Mouse (Mus musculus) cerebellum, adult 2 months (tissue): ENCODE data around the gene Psmd14. TPM values are rescaled to one million over a fixed set of nuclear protein-coding genes. Genes with fewer than 3 reads are reported as not detected.
A peak's percentile ranks its signal among the peaks of the same experiment; 100 is the strongest.

Experiments used
- DNase-seq, 2 experiments: peaks; one replicate each; pipeline ENCODE4 v3.0.0; 2021
- H3K27ac ChIP-seq: fragments of 200-500 bp; 2 replicates; pipeline ENCODE4 v1.5.1; 2012; ENCODE audit warnings: low read length, control low read depth, inconsistent platforms; ENCODE audit not compliant: insufficient read depth
- H3K27me3 ChIP-seq: fragments of 200-500 bp; 2 replicates; pipeline ENCODE4 v1.6.1; 2012; ENCODE audit warnings: inconsistent platforms, mild to moderate bottlenecking, low read length, moderate library complexity; ENCODE audit not compliant: control insufficient read depth, insufficient read depth
- H3K4me1 ChIP-seq: fragments of 200-500 bp; 2 replicates; pipeline ENCODE4 v1.6.1; 2011; ENCODE audit warnings: low read length; ENCODE audit not compliant: control insufficient read depth, insufficient read depth
- H3K4me3 ChIP-seq: fragments of 200-500 bp; replicated peaks from 2 replicates; pipeline ENCODE3; 2011; ENCODE audit warnings: mild to moderate bottlenecking, low read depth, low read length, control low read depth; ENCODE audit not compliant: insufficient read depth
- CTCF ChIP-seq: fragments of 200-500 bp; IDR thresholded peaks from 2 replicates; pipeline ENCODE4 v1.5.1; 2011; ENCODE audit warnings: low read depth, mild to moderate bottlenecking, control low read depth, low read length, moderate library complexity, borderline replicate concordance; ENCODE audit not compliant: insufficient read depth
- POLR2A ChIP-seq: fragments of 200-500 bp; IDR thresholded peaks from 2 replicates; pipeline ENCODE4 v1.6.1; 2011; ENCODE audit warnings: low read length, control low read depth, borderline replicate concordance; ENCODE audit not compliant: insufficient read depth
- WGBS: fragments of 180-500 bp; shearing (Covaris S2); methylation state at CpG from one replicate; pipeline ENCODE4 v1.1.7; 2018; 5-methylcytosine and 5-hydroxymethylcytosine counted together
- polyA plus RNA-seq: library from polyadenylated mRNA; depleted of rRNA; stranded (reverse); fragments of >200 nt; gene quantifications from 2 replicates; pipeline ENCODE4 v1.2.3, GENCODE M21; 2012

Psmd14 gene
- polyA plus RNA-seq, 1 experiment, result 90.2 TPM

DNA sequence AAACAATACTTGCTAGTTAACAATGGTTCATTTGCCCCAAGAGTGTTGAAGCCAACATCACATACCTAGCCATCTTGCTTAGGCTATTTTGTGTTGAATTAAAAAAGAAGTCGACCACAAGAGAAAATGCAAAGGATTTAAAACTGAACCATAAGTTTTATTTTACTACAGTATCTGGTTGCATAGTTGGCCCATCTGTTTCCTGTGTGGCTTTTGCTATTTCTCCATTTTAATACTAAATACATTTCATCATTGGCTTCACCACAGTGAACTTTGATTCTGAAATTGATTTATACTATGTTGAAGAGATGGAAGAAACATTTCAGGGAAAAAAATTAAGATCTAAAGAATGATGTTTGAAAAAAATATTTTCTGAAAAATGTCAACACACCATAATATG is 25.0 kb upstream of the Psmd14 start:
- Histone ChIP-seq H3K4me3 (no peak overlapping the region), H3K4me1 (no peaks in the 10 kb centered on the region), H3K27ac (no peak overlapping the region), H3K27me3 (no peaks in the 10 kb centered on the region)
- TF ChIP-seq POLR2A (no peak), CTCF (no peak)
- 78% methylated on average over 1 of the region's 1 CpGs for WGBS
- DNase-seq, result no peak

DNA sequence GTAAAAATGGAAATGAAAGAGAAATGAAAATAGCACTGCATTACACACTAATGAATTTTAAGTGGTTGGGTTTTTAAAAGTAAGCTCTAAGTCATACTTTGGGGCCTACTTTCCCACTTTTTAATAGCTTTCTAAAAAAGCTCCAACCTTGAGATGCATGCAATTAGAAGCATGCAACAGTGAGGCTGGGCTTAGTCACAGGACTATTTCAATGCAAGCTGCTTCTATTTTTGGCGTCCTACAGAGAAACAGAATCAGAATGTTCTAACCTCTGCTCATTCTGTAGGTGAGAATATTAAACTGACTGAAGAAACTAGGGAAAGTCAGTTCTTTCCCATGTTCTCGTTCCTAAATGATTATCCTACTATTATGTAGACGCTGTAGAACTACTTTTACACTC is 22.4 kb upstream of the Psmd14 start:
- Histone ChIP-seq H3K27me3 (no peaks in the 10 kb centered on the region), H3K27ac (no peak overlapping the region), H3K4me1 (no peaks in the 10 kb centered on the region), H3K4me3 (no peak overlapping the region)
- TF ChIP-seq POLR2A, result no peak
- no peak for TF ChIP-seq CTCF
- DNase-seq, result no peak
- 86% methylated on average over 3 of the region's 3 CpGs for WGBS

DNA sequence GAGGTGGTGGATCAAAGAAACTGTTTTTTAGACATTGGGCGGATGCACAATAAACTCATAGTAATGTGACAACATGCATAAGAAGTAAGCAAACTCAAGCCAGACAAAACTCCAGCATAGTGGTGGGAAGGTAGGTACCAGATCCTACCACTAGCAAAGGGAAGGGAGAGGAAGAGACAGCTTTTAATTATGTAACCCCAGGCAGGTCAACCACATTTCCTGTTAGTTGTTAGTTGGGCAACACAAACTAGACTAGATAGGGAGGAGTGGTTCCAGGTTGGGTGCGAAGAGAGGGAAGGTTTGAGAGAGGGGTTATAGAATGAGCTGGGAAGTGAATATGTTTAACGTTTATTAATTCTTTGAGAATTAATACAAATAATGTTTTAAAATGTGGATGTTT is 1.9 kb upstream of the Psmd14 start:
- 93% methylated on average over 3 of the region's 3 CpGs for WGBS
- no peak overlapping the region for H3K4me3 ChIP-seq
- TF ChIP-seq CTCF (no peak), POLR2A (no peak)
- DNase-seq, result no peak
- no peaks in the 10 kb centered on the region for H3K27me3 ChIP-seq
- no peak overlapping the region for H3K27ac ChIP-seq
- peaks cover 3% of the 10 kb centered on the region; the same call in 1 of the 2 replicates for H3K4me1 ChIP-seq

DNA sequence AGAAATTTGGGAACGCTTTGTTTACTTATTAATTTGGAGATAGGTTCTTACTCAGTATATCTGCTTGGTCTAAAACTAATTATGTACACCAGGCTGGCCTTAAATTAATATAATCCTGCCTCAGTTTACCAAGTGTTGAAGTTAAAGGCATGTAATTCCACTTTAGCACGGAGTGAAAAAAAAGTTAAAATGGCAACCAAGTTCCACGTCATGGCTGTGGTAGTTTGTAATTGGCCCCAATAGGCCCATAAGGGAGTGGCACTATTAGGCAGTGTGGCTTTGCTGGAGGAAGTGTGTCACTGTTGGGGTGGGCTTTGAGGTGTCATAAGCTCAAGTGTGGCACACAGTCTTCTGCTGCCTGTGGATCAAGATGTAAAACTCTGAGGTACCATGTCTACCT is 1.0 kb downstream of the Psmd14 start:
- 55% methylated on average over 3 of the region's 3 CpGs for WGBS
- peaks cover 3% of the 10 kb centered on the region; the same call in 1 of the 2 replicates for H3K4me1 ChIP-seq
- no peak for DNase-seq

GRCm38 (mm10) chr2:61722401-61722982 is 11.0 kb downstream of the Psmd14 start:
- TF ChIP-seq CTCF, result no peak
- TF ChIP-seq POLR2A, result no peak
- Histone ChIP-seq H3K27ac (no peak overlapping the region), H3K4me3 (no peak overlapping the region), H3K4me1 (no peaks in the 10 kb centered on the region), H3K27me3 (no peaks in the 10 kb centered on the region)
- WGBS, result 86% methylated on average over 4 of the region's 4 CpGs
- no peak for DNase-seq

More for the DNA sequence above, 1.0 kb downstream of the Psmd14 start:
- Histone ChIP-seq H3K27me3 (no peaks in the 10 kb centered on the region), H3K4me3 (peak overlapping the region; percentile 94), H3K27ac (no peak overlapping the region)
- TF ChIP-seq CTCF, result no peak
- TF ChIP-seq POLR2A, result no peak

- TF ChIP-seq CTCF (no peak), POLR2A (no peak)
- no peak overlapping the region for H3K27ac ChIP-seq
- no peaks in the 10 kb centered on the region for H3K27me3 ChIP-seq
- H3K4me3 ChIP-seq, result no peak overlapping the region
- H3K4me1 ChIP-seq, result no peaks in the 10 kb centered on the region
- WGBS, result 57% methylated on average over 11 of the region's 11 CpGs
- no peak for DNase-seq
These were observed 21.4 kb downstream of the Psmd14 start for GRCm38 (mm10) chr2:61732802-61733486.

DNA sequence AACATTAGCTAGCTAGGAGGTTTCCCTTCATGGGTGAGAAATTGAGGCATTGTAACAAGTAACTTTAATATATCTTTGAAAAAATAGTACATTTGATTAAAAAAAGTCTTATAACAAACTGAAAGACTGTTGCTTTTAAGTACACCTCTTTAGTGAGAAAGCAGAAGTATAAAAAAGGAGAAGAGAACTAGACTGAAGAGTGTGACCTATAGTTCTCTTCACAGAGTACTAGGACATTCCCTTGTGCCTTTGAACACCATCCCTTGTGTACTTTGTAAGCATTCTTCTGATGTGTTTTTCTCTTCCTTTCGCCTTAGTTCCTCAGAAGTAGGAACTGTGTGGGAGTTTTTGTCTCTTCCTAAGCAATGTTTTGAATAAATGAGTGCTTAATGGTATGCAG is 22.7 kb downstream of the Psmd14 start:
- 93% methylated on average over 1 of the region's 1 CpGs for WGBS
- Histone ChIP-seq H3K27ac (no peak overlapping the region), H3K4me3 (no peak overlapping the region), H3K4me1 (no peaks in the 10 kb centered on the region), H3K27me3 (no peaks in the 10 kb centered on the region)
- DNase-seq, result no peak
- TF ChIP-seq POLR2A (no peak), CTCF (no peak)

DNA sequence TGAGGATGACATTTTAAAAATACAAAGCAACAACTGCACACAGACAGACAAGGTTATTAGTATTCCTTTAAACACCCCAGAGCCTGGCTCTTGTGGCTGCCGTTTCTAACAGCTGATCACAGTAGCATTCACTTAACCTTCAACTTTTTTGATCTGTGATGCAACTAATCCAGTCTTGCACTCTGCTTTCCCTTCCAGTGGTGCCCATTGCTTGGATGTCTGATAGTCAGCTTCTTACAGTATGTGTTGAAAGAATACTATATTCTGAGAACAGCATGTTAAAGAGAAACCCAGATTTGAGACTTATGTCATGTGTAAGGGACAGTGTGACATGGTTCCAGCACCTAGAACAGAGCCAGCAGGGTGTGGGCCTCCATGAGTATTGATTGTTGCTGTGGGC is 34.6 kb downstream of the Psmd14 start:
- no peak overlapping the region for H3K27ac ChIP-seq
- H3K4me1 ChIP-seq, result no peaks in the 10 kb centered on the region
- H3K27me3 ChIP-seq, result no peaks in the 10 kb centered on the region
- TF ChIP-seq POLR2A (no peak), CTCF (no peak)
- WGBS, result 46% methylated on average over 1 of the region's 1 CpGs
- no peak for DNase-seq
- no peak overlapping the region for H3K4me3 ChIP-seq
